Mouse (Mus musculus) cortical plate, adult 2 months (tissue): ENCODE results near the gene Olfr1459. TPM values are rescaled to one million over a fixed set of nuclear protein-coding genes. Genes with fewer than 3 reads are reported as not detected.

Experiments used
- H3K27ac ChIP-seq: fragments of 200-500 bp; 2 replicates; pipeline ENCODE4 v1.5.1; 2012; ENCODE audit warnings: low read length, control low read depth, inconsistent platforms; ENCODE audit not compliant: insufficient read depth
- H3K4me1 ChIP-seq: fragments of 200-500 bp; 2 replicates; pipeline ENCODE4 v1.6.1; 2011; ENCODE audit warnings: low read length; ENCODE audit not compliant: control insufficient read depth, insufficient read depth
- H3K4me3 ChIP-seq: fragments of 200-500 bp; 2 replicates; pipeline ENCODE4 v1.5.1; 2011; ENCODE audit warnings: mild to moderate bottlenecking, low read length, control low read depth; ENCODE audit not compliant: insufficient read depth
- CTCF ChIP-seq: fragments of 200-500 bp; IDR thresholded peaks from 2 replicates; pipeline ENCODE4 v1.5.1; 2011; ENCODE audit warnings: mild to moderate bottlenecking, control low read depth, low read length; ENCODE audit not compliant: insufficient read depth; ENCODE audit errors: extremely low read depth
- POLR2A ChIP-seq: fragments of 200-500 bp; IDR thresholded peaks from 2 replicates; pipeline ENCODE4 v1.6.1; 2011; ENCODE audit warnings: mild to moderate bottlenecking, low read length, control low read depth; ENCODE audit not compliant: insufficient read depth; ENCODE audit errors: extremely low read depth
- polyA plus RNA-seq: library from polyadenylated mRNA; depleted of rRNA; stranded (reverse); fragments of >200 nt; gene quantifications from 2 replicates; pipeline ENCODE4 v1.2.3, GENCODE M21; 2012; rRNA removed

The Olfr1459 gene
- not detected in 2 replicates for polyA plus RNA-seq

DNA sequence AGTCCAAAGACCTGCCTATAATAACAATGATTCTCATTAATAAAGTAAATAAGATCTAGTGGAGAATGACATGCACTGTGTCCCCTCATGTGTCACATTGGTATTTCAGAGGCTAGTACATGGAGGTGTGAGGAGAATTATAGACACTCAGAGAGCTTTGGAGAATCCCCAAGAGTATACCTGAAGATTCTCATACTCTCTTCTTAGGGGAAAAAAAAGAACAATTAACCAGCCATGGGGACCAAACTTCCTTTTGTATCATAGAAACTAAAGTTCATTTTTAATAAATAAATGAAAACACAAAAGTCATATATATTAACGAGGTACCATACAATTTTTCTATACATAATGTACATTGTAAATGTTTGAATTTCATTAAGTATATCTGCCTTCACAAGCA is at the start of gene Olfr1459:
Gene Olfr1459, minus strand, starts transcription at position 101 of the 400 bp plus-strand sequence.
- Histone ChIP-seq H3K4me3 (no peak within 1 kb of the TSS), H3K4me1 (no peaks in the 10 kb centered on the region), H3K27ac (no peak within 1 kb of the TSS)
- TF ChIP-seq CTCF (no peak), POLR2A (no peak)

DNA sequence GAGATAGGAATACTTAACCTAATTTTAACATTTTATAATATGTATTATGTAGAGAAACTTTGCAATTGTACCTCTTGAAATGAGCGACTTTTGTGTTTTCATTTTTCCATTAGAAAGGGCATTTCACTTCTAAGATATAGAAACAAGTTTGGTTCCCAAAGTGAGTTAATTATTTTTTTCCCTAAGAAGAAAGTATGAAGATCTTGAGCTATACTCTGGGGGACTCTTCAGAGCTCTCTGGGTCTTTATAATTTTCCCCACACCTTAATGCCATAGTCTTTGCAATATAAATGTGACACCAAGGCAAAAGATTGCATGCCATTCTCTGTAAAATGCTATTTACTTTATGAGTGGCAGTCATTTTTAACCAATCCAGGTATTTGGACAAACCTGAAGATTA is 36.1 kb upstream of the Olfr1459 start, which contains the start of gene Olfr1462:
Gene Olfr1462, plus strand, starts transcription at position 301 of the 400 bp plus-strand sequence.
- Histone ChIP-seq H3K27ac (no peak within 1 kb of the TSS), H3K4me1 (no peaks in the 10 kb centered on the region), H3K4me3 (no peak within 1 kb of the TSS)
- TF ChIP-seq POLR2A (no peak), CTCF (no peak)

DNA sequence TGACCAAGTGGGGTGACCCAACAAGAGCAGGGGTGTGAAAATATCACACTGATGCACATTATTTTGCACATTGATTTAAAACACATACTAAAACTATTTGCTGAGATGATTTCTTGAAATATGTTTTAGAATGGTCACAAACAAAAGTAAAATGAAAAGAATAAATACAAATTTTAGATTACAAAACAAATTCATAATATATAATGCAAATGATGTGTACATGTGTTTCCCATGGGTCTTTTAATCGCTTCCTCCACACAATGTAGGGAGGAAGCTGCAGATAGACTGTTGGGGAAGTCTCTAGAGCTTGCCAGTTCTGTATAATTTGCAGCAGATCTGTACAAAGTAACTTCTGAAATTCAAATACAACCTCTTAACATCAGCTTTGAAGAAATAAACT is 13.4 kb upstream of the Olfr1459 start, which contains the start of gene Olfr1461:
Gene Olfr1461, plus strand, starts transcription at position 301 of the 400 bp plus-strand sequence.
- H3K27ac ChIP-seq, result no peak within 1 kb of the TSS
- H3K4me1 ChIP-seq, result no peaks in the 10 kb centered on the region
- no peak for TF ChIP-seq CTCF
- no peak for TF ChIP-seq POLR2A
- no peak within 1 kb of the TSS for H3K4me3 ChIP-seq

DNA sequence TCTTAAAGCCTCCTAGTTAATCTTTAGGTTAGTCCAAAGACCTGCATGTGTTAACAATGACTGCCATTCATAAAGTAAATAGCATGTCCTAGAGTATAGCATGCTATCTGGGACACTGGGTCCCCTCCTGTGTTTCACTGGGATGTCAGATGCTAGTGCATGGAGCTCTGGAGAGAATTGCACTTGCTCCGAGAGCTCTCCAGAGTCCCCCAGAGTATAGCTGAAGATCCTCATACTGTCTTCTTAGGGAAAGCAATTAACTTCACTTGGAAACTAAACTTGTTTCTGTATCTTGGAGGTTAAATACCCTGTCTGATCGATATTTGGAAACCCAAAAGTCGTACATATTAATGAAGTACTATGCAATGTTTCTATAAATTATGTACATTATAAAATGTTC is 42.7 kb downstream of the Olfr1459 start, which contains the start of gene Olfr1458:
Gene Olfr1458, minus strand, starts transcription at position 101 of the 400 bp plus-strand sequence.
- TF ChIP-seq POLR2A, result no peak
- no peak for TF ChIP-seq CTCF
- no peak within 1 kb of the TSS for H3K27ac ChIP-seq
- no peaks in the 10 kb centered on the region for H3K4me1 ChIP-seq
- H3K4me3 ChIP-seq, result no peak within 1 kb of the TSS

DNA sequence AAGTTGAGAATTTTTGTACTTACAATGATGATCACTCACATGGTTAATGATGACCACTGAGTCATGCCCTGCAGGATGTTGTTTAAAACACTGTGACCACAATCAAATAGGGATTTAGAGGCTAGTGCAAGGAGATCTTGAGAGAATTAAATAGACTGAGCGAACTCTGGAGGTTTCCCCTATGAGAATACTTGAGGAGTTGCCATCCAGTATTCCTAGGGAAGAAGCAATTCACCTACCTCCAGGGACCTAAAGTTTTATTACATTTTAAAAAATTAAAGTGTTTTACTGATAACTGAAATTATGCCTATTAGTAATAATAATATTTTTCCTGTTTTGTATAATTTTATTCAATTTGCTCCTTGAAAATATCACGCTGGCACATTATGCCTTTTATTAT is 51.6 kb downstream of the Olfr1459 start, which contains the start of gene Olfr1457:
Gene Olfr1457, minus strand, starts transcription at position 101 of the 400 bp plus-strand sequence.
- TF ChIP-seq CTCF (no peak), POLR2A (no peak)
- H3K4me3 ChIP-seq, result no peak within 1 kb of the TSS
- H3K27ac ChIP-seq, result no peak within 1 kb of the TSS
- H3K4me1 ChIP-seq, result no peaks in the 10 kb centered on the region

DNA sequence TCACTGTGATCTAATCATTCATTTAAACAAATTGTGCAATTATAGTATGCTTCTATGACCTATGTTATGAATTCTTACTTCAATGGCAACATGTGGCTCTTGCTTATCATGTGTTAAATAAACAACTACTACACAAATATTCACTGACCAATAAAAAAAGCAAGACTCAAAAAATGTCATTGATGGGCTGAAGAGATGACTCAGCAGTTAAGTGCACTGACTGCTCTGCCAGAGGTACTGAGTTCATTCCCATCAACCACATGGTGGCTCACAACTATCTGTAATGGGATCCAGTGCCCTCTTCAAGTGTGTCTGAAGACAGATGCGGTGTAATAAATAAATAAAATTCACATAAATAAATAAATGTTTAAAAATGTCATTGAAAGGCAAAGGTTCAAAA is 55.4 kb downstream of the Olfr1459 start:
- TF ChIP-seq CTCF (no peak), POLR2A (no peak)
- Histone ChIP-seq H3K4me1 (no peaks in the 10 kb centered on the region), H3K27ac (no peak overlapping the region), H3K4me3 (no peak overlapping the region)

Other genes with a start within 250 kb of the Olfr1459 start
- not detected in 2 replicates for gene Olfr1447, start 245.8 kb downstream of the Olfr1459 start, polyA plus RNA-seq
- not detected in 2 replicates for gene Olfr1448, start 225.1 kb downstream of the Olfr1459 start, polyA plus RNA-seq
- gene Olfr1449, start 218.7 kb downstream of the Olfr1459 start, polyA plus RNA-seq, result not detected in 2 replicates
- gene Olfr1450, start 199.3 kb downstream of the Olfr1459 start, polyA plus RNA-seq, result not detected in 2 replicates
- not detected in 2 replicates for gene Olfr1451, start 154.5 kb downstream of the Olfr1459 start, polyA plus RNA-seq
- gene Olfr1453, start 121.2 kb downstream of the Olfr1459 start, polyA plus RNA-seq, result not detected in 2 replicates
- gene Olfr1454, start 88.9 kb downstream of the Olfr1459 start, polyA plus RNA-seq, result not detected in 2 replicates
- gene Olfr1457, start 51.7 kb downstream of the Olfr1459 start, polyA plus RNA-seq, result not detected in 2 replicates
- gene Olfr1458, start 42.8 kb downstream of the Olfr1459 start, polyA plus RNA-seq, result not detected in 2 replicates
- gene Olfr1461, start 13.5 kb upstream of the Olfr1459 start, polyA plus RNA-seq, result not detected in 2 replicates
- gene Olfr1462, start 36.2 kb upstream of the Olfr1459 start, polyA plus RNA-seq, result not detected in 2 replicates
- gene Olfr1463, start 81.8 kb upstream of the Olfr1459 start, polyA plus RNA-seq, result not detected in 2 replicates
- not detected in 2 replicates for gene Olfr1465, start 166.0 kb upstream of the Olfr1459 start, polyA plus RNA-seq
- gene Olfr1466, start 189.3 kb upstream of the Olfr1459 start, polyA plus RNA-seq, result not detected in 2 replicates
- gene Olfr1467, start 212.7 kb upstream of the Olfr1459 start, polyA plus RNA-seq, result not detected in 2 replicates